Mouse (Mus musculus): ENCODE results near the gene Hnrnpa2b1. TPM values are rescaled to one million over a fixed set of nuclear protein-coding genes. Genes with fewer than 3 reads are reported as not detected.

The Hnrnpa2b1 gene
- total RNA-seq (2023) = 806 TPM

GRCm38 (mm10) chr6:51469715-51470310 lies at the start of gene Hnrnpa2b1:
Hnrnpa2b1 (minus strand) TSS chr6:51469894.

DNA sequence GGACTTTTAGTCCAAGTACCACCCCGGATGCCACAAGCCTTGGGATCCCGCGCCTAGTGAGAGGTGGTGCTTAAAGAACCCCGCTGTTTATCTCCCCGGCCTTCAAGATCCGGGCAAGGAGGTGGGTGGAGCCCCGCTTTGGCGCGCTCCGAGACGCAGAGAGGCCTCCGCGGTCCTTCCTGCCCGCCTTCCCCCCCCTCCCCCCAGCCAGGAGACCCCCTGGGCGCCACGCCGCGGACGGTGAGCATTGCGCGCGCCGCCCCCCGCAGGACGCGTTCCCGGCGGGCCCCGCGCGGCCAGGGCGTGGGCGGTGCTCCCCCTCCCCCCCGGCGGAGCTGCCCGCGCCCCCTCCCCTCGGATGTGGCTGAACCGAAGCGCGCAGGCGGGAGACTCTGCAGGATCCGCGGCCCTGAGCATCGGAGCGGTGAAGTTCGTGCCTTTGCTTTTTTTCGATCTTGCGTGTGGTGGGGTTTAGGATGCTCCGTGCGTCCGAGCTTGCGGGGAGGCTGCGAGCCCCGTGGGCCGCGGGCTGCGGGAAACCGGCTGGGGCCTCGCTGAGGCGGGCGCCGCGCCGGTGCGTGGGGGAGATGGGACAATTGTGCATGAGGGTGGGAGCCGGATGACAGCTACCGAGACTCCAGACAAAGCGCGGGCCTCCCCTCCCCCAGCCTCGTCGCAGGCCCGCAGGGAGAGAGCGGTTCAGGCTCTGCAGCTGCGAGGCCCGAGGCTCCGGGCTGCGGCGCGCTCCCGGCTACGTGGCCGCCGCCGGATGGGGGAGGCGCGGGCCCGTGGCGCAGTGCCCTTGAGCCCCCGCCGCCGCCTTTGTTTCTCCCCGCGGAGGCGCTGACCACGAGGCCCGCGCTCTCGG lies 851 bp upstream of the Hnrnpa2b1 start, which contains the start of gene Cbx3:
Gene Cbx3 (plus strand): TSS at position 50 of the 868 bp plus-strand sequence.

GRCm38 (mm10) chr6:51432535-51433397 lies 36.9 kb downstream of the Hnrnpa2b1 start, which contains the start of gene Nfe2l3:
Nfe2l3 (plus strand) TSS chr6:51432670.

Other genes with a start within 250 kb of the Hnrnpa2b1 start
- gene Nfe2l3, start 37.2 kb downstream of the Hnrnpa2b1 start, total RNA-seq (2023) = not detected
- gene Cbx3, start 466 bp upstream of the Hnrnpa2b1 start, total RNA-seq (2023) = 117 TPM
- gene Snx10, start 54.0 kb upstream of the Hnrnpa2b1 start, total RNA-seq (2023) = 6.6 TPM